Mouse (Mus musculus) midbrain, embryonic 10.5 days (tissue): ENCODE data around the gene Tut7. TPM values are rescaled to one million over a fixed set of nuclear protein-coding genes. Genes with fewer than 3 reads are reported as not detected.
A peak's percentile ranks its signal among the peaks of the same experiment; 100 is the strongest.
"Not testable (repeated sequence)": the region's sequence is repeated elsewhere in the genome, so short reads cannot be mapped to it uniquely, and the experiment has no call there.

Experiments used
- DNase-seq: peaks from one replicate; pipeline ENCODE4 v3.0.0-alpha.2; 2017; ENCODE audit warnings: low spot score
- H3K27ac ChIP-seq: fragments of 300-500 bp; sonication (generic); replicated peaks from 2 replicates; pipeline ENCODE4 v1.5.1; 2016; ENCODE audit warnings: mild to moderate bottlenecking
- H3K27me3 ChIP-seq: fragments of 300-500 bp; sonication (generic); 2 replicates; pipeline ENCODE4 v1.6.1; 2016; ENCODE audit warnings: low read depth, mild to moderate bottlenecking; ENCODE audit not compliant: poor library complexity, severe bottlenecking
- H3K36me3 ChIP-seq: fragments of 300-500 bp; sonication (generic); 2 replicates; pipeline ENCODE4 v1.6.1; 2016; ENCODE audit warnings: mild to moderate bottlenecking, moderate library complexity
- H3K4me1 ChIP-seq: fragments of 300-500 bp; sonication (generic); 2 replicates; pipeline ENCODE4 v1.6.1; 2016
- H3K4me3 ChIP-seq: fragments of 300-500 bp; sonication (generic); 2 replicates; pipeline ENCODE4 v1.5.1; 2016; ENCODE audit warnings: mild to moderate bottlenecking, moderate library complexity
- H3K9me3 ChIP-seq: fragments of 300-500 bp; sonication (generic); replicated peaks from 2 replicates; pipeline ENCODE4 v1.6.1; 2016; ENCODE audit warnings: mild to moderate bottlenecking
- WGBS: fragments of 180-500 bp; shearing (Covaris S2); methylation state at CpG from one replicate; pipeline ENCODE4 v1.1.7; 2016; 5-methylcytosine and 5-hydroxymethylcytosine counted together
- polyA plus RNA-seq: library from polyadenylated mRNA; unstranded; fragments of >200 nt; fragmentation: Nextera tagmentation; extraction: Ambion mirVana; gene quantifications from 2 replicates; pipeline ENCODE4 v1.2.1, GENCODE M21; 2016

Tut7 gene
- polyA plus RNA-seq, 1 experiment from 2014 or later, result 34.8 TPM

GRCm38 (mm10) chr13:59741697-59742096 is 81.2 kb downstream of the Tut7 start:
- H3K4me3 ChIP-seq, result no peak overlapping the region
- no peaks in the 10 kb centered on the region for H3K9me3 ChIP-seq
- no peak overlapping the region for H3K27ac ChIP-seq
- H3K27me3 ChIP-seq, result no peaks in the 10 kb centered on the region
- H3K36me3 ChIP-seq, result no peaks in the 10 kb centered on the region
- H3K4me1 ChIP-seq, result no peaks in the 10 kb centered on the region
- DNase-seq, result no peak
- 88% methylated on average over 10 of the region's 10 CpGs for WGBS

DNA sequence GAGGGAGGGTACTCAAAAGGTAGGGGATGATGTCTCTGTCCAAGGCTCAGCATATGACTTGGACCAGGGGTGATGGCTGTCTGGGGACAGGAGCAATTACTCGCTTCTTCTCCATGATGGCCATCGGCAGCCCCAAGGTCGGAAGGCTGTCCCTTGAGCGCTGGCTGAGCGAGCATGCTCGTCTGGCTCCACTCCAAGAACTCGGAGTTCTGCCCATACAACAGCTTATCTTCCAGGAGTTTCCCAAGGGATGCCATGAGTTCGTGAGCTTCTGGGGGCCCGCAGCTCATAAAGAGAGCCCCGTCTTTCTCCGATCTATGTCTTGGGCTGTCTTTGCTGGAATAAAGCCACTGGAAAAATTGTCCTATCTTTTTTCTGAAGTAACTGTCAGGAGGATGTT is 81.9 kb downstream of the Tut7 start:
- Histone ChIP-seq H3K27me3 (no peaks in the 10 kb centered on the region), H3K36me3 (no peaks in the 10 kb centered on the region), H3K27ac (no peak overlapping the region), H3K9me3 (no peaks in the 10 kb centered on the region), H3K4me3 (no peak overlapping the region), H3K4me1 (no peaks in the 10 kb centered on the region)
- no peak for DNase-seq
- 94% methylated on average over 11 of the region's 11 CpGs for WGBS

DNA sequence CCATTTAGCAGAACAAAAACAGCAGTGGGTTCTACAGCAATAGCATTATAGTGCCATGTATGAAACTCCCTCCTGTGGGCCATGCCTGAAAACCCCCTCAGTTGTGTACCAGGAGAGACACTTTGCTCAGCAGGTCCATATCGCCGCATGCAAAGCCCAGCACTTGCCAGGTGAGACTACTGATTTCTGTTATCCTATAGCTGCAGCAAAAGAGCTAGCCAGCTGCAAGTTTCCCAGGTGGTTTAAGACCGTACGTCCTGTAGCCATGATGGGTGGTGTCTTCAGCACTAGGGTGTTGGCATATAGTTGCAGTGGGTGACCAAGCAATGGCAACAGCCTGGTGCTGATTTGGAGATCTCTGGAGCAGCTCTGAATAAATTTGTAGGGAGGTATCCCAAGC is 83.5 kb downstream of the Tut7 start:
- Histone ChIP-seq H3K9me3 (no peaks in the 10 kb centered on the region), H3K36me3 (no peaks in the 10 kb centered on the region), H3K27me3 (no peaks in the 10 kb centered on the region), H3K4me1 (peaks cover 3% of the 10 kb centered on the region; the same call in 1 of the 2 replicates), H3K27ac (no peak overlapping the region), H3K4me3 (no peak overlapping the region)
- no peak for DNase-seq
- 93% methylated on average over 4 of the region's 4 CpGs for WGBS

DNA sequence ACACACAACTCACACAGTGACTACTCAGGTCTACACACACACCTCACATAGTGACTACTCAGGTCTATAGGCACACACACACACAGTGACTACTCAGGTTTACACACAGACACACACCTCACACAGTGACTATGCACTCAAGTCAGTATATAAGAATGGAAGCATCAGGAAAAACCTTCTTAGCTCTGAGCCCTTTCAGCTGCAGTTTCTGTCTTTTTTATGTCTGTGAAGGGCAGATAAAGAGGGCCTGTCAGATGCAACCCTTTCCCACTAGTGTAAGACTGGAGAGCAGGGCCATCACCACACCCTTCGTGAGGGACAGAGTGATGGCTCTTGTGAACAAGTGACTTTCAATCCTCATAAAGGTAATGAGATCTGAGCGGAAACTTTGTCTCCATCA is 84.5 kb downstream of the Tut7 start:
- Histone ChIP-seq H3K9me3 (no peaks in the 10 kb centered on the region), H3K36me3 (no peaks in the 10 kb centered on the region), H3K4me3 (no peak overlapping the region), H3K27me3 (no peaks in the 10 kb centered on the region), H3K27ac (no peak overlapping the region), H3K4me1 (peaks cover 4% of the 10 kb centered on the region; the same call in 1 of the 2 replicates)
- 85% methylated on average over 2 of the region's 2 CpGs for WGBS
- DNase-seq, result no peak

- Histone ChIP-seq H3K36me3 (no peaks in the 10 kb centered on the region), H3K4me1 (peaks cover 4% of the 10 kb centered on the region; the same call in 1 of the 2 replicates), H3K4me3 (no peak overlapping the region), H3K9me3 (no peaks in the 10 kb centered on the region), H3K27ac (no peak overlapping the region), H3K27me3 (no peaks in the 10 kb centered on the region)
- DNase-seq, result peak; percentile 35
- 26% methylated on average over 3 of the region's 3 CpGs for WGBS
Observed at GRCm38 (mm10) chr13:59735190-59735589, 87.8 kb downstream of the Tut7 start.

- 43% methylated on average over 6 of the region's 6 CpGs for WGBS
Observed at GRCm38 (mm10) chr13:59734347-59734746, 88.6 kb downstream of the Tut7 start.

DNA sequence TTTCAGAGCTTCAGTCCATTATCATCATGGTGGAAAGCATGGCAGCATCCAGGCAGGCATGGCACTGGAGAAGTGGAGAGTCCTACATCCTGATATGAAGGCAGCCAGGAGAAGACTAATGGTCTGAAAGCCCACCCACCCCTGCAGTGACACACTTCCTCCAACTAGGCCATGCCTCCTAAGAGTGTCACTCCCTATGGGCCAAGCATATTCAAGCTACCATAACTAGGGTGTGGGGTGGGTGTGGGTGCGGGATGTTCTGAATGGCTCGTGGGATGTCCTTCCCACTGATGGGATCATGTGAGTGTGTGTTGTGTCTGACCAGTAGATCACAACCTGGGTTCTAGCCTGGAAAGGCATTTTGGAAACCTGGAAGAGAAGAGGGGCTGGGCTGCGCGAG is 89.0 kb downstream of the Tut7 start:
- DNase-seq, result no peak
- no peak overlapping the region for H3K4me3 ChIP-seq
- no peak overlapping the region for H3K27ac ChIP-seq
- no peaks in the 10 kb centered on the region for H3K36me3 ChIP-seq
- WGBS, result 77% methylated on average over 4 of the region's 4 CpGs
- H3K27me3 ChIP-seq, result 0 out of 2 replicates have a peak, but pooled peaks cover 6% of the 10 kb centered on the region
- H3K9me3 ChIP-seq, result no peaks in the 10 kb centered on the region
- H3K4me1 ChIP-seq, result peaks cover 4% of the 10 kb centered on the region; the same call in 1 of the 2 replicates

More at GRCm38 (mm10) chr13:59734347-59734746, 88.6 kb downstream of the Tut7 start:
- not testable (repeated sequence) for H3K4me1 ChIP-seq, H3K27me3 ChIP-seq, H3K36me3 ChIP-seq, DNase-seq, H3K9me3 ChIP-seq, H3K4me3 ChIP-seq, H3K27ac ChIP-seq

GRCm38 (mm10) chr13:59731652-59732051 is 91.3 kb downstream of the Tut7 start, which contains the start of gene Spata31d1d:
TSS of gene Spata31d1d (minus strand) at chr13:59731752.
- 38% methylated on average over 7 of the region's 7 CpGs for WGBS
- no peak within 1 kb of the TSS for H3K27ac ChIP-seq
- DNase-seq, result no peak
- H3K4me3 ChIP-seq, result no peak within 1 kb of the TSS
- H3K27me3 ChIP-seq, result peaks cover 23% of the 10 kb centered on the region
- H3K9me3 ChIP-seq, result no peaks in the 10 kb centered on the region
- H3K36me3 ChIP-seq, result no peaks in the 10 kb centered on the region
- H3K4me1 ChIP-seq, result peaks cover 15% of the 10 kb centered on the region

DNA sequence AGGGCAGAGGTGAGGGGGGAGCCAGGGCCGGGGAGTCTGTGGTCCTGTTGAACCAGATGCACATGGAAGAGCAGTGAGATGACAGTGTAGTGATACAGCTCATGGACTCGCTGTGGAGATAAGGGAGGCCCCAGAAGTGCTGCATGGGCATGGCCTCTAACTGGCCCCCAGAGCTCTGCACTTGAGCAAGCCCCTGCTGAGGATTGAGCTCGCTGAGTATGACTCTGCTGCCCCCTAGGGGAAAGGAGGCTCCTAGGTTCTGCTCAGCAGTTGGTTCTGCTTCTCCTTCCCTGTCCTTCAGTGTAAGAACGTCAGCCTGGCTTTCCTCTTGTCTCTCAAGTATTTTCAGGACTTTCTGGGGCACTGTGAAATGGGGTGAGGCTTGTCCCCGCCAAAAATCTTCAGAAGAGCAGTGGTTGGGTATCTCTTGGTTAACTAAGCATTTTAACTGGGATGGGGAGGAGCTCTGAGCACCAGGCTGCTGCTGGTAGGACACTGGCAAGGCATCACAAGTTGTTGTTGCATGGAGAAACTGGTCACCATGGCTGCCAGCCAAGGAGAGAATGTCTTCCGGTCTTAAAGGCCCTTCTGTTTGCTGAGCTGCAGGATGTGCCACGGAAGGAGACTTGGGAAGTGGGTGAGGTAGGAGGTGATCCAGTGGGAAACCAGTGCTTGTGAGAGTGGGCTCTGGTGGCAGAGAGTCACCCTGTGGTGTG is 94.4 kb downstream of the Tut7 start:
- peak overlapping the region; percentile 47; the same call in 1 of the 2 replicates for H3K27ac ChIP-seq
- no peaks in the 10 kb centered on the region for H3K36me3 ChIP-seq
- H3K4me3 ChIP-seq, result no peak overlapping the region
- H3K9me3 ChIP-seq, result no peaks in the 10 kb centered on the region
- DNase-seq, result peak; percentile 82
- WGBS, result 30% methylated on average over 7 of the region's 7 CpGs
- H3K4me1 ChIP-seq, result peaks cover 20% of the 10 kb centered on the region
- peaks cover 44% of the 10 kb centered on the region for H3K27me3 ChIP-seq

- 35% methylated on average over 29 of the region's 29 CpGs for WGBS
- no peak overlapping the region for H3K27ac ChIP-seq
- DNase-seq, result no peak
- H3K27me3 ChIP-seq, result peaks cover 44% of the 10 kb centered on the region
- peak overlapping the region; percentile 21; the same call in 1 of the 2 replicates for H3K4me3 ChIP-seq
- peaks cover 20% of the 10 kb centered on the region for H3K4me1 ChIP-seq
- H3K9me3 ChIP-seq, result no peaks in the 10 kb centered on the region
- no peaks in the 10 kb centered on the region for H3K36me3 ChIP-seq
Observed at GRCm38 (mm10) chr13:59726139-59726867, 96.6 kb downstream of the Tut7 start.

DNA sequence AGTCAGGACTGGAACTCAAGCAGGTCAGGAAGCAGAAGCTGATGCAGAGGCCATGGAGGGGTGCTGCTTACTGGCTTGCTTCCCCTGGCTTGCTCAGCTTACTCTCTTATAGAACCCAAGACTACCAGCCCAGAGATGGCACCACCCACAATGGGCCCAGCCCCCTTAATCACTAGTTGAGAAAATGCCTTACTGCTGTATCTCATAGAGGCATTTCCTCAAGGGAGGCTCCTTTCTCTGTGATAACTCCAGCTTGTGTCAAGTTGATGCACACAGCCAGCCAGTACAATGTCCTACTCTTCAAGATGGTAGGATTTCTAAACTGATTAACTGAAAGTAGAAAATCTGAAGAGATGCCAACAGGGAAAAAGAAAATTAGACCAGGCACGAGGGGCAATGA is 100.9 kb downstream of the Tut7 start:
- DNase-seq, H3K27ac ChIP-seq, H3K9me3 ChIP-seq, H3K36me3 ChIP-seq, H3K4me3 ChIP-seq: not testable (repeated sequence)
- 94% methylated on average over 1 of the region's 1 CpGs for WGBS
- H3K4me1 ChIP-seq, result peaks cover 13% of the 10 kb centered on the region
- H3K27me3 ChIP-seq, result peaks cover 25% of the 10 kb centered on the region
